Mouse (Mus musculus) intestine, embryonic 14.5 days (tissue): Measurements from ENCODE around the gene Epha4. TPM values are rescaled to one million over a fixed set of nuclear protein-coding genes. Genes with fewer than 3 reads are reported as not detected.

Source experiments
- ATAC-seq: fragments of 200-750 bp; cut with Nextera tagmentation; replicated peaks from 2 replicates; pipeline ENCODE4 v1.8.0; 2017; ENCODE audit warnings: low read depth, moderate number of reproducible peaks, moderate TSS enrichment, moderate library complexity; ENCODE audit not compliant: low FRiP score, low TSS enrichment
- DNase-seq: peaks from one replicate; pipeline ENCODE4 v3.0.0-alpha.2; 2018; ENCODE audit warnings: low spot score
- H3K27ac ChIP-seq: fragments of 300-500 bp; sonication (generic); 2 replicates; pipeline ENCODE4 v1.5.1; 2014; ENCODE audit warnings: low read depth, mild to moderate bottlenecking, control low read depth
- H3K27me3 ChIP-seq: fragments of 300-500 bp; sonication (generic); replicated peaks from 2 replicates; pipeline ENCODE4 v1.6.1; 2014; ENCODE audit warnings: low read length, control low read depth; ENCODE audit not compliant: control insufficient read depth, insufficient read depth
- H3K36me3 ChIP-seq: fragments of 300-500 bp; sonication (generic); 2 replicates; pipeline ENCODE4 v1.6.1; 2014; ENCODE audit warnings: low read length, control low read depth; ENCODE audit not compliant: control insufficient read depth, insufficient read depth
- H3K4me1 ChIP-seq: fragments of 300-500 bp; sonication (generic); replicated peaks from 2 replicates; pipeline ENCODE4 v1.6.1; 2014; ENCODE audit warnings: low read length, control low read depth, mixed read lengths; ENCODE audit not compliant: control insufficient read depth, insufficient read depth
- H3K4me2 ChIP-seq: fragments of 300-500 bp; sonication (generic); 2 replicates; pipeline ENCODE4 v1.6.1; 2014; ENCODE audit warnings: low read length
- H3K4me3 ChIP-seq: fragments of 300-500 bp; sonication (generic); 2 replicates; pipeline ENCODE4 v1.5.1; 2014; ENCODE audit warnings: low read depth, low read length, control low read depth, mixed read lengths
- H3K9ac ChIP-seq: fragments of 300-500 bp; sonication (generic); 2 replicates; pipeline ENCODE4 v1.6.1; 2014; ENCODE audit warnings: mild to moderate bottlenecking, low read length
- H3K9me3 ChIP-seq: fragments of 300-500 bp; sonication (generic); 2 replicates; pipeline ENCODE4 v1.6.1; 2016; ENCODE audit warnings: low read length, control low read depth; ENCODE audit not compliant: control insufficient read depth
- WGBS: fragments of 180-500 bp; shearing (Covaris S2); extraction: QIAGEN DNeasy Blood & Tissue Kit; methylation state at CpG from one replicate; pipeline ENCODE4 v1.1.7; 2014; 5-methylcytosine and 5-hydroxymethylcytosine counted together
- polyA plus RNA-seq: library from polyadenylated mRNA; unstranded; fragments of >200 nt; fragmentation: Nextera tagmentation; extraction: Ambion mirVana; gene quantifications from 2 replicates; pipeline ENCODE4 v1.2.1, GENCODE M21; 2014

Epha4 gene
- polyA plus RNA-seq, 1 experiment from 2014 or later: 15.4 TPM

DNA sequence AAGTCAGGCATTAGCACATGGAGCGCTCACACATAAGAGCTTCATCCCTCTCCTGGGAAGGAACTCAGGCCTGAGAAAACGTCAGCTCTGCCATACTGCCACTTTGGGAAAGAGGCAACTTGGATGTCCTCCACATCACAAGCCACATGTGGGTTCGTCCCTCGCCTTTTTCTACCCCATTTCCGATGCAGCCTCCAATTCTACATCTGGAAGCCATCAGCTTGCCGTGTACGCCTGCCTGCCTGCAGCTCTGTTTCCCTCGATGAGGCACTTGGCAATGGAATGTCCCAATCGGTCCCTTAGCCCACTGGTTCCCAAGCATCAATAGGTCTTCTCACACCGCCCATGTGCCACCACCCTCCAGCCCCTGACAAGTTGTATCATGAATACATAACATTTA, 110.4 kb downstream of the Epha4 start:
- no peak overlapping the region for H3K4me3 ChIP-seq
- H3K27me3 ChIP-seq: no peaks in the 10 kb centered on the region
- no peak overlapping the region for H3K4me2 ChIP-seq
- H3K9me3 ChIP-seq: no peaks in the 10 kb centered on the region
- ATAC-seq: no peak
- WGBS: 68% methylated on average over 10 of the region's 10 CpGs
- no peak overlapping the region for H3K27ac ChIP-seq
- no peaks in the 10 kb centered on the region for H3K36me3 ChIP-seq
- DNase-seq: no peak
- H3K4me1 ChIP-seq: no peaks in the 10 kb centered on the region
- H3K9ac ChIP-seq: no peak overlapping the region

DNA sequence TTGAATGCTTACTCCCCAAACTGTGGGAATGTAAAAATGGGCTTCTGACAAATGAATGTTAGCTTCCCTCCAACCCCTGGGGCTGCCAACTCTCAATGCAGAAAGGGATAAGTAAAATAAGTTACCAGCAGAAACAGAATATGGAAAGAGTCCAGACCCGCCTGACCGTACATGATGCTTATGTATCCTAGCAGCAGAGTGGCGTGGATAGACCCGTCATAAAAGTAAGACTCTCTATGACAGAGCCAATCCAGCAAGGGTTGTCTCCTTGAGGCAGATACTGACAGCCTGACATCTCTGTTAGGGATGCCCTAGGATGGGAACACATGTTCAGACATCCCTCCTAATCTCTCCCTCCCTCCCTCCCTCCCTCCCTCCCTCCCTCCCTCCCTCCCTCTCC, 111.9 kb downstream of the Epha4 start:
- Histone ChIP-seq H3K27ac (no peak overlapping the region), H3K9me3 (no peaks in the 10 kb centered on the region), H3K36me3 (peaks cover 7% of the 10 kb centered on the region; the same call in 1 of the 2 replicates), H3K4me2 (no peak overlapping the region), H3K27me3 (no peaks in the 10 kb centered on the region), H3K4me3 (no peak overlapping the region), H3K9ac (no peak overlapping the region), H3K4me1 (no peaks in the 10 kb centered on the region)
- DNase-seq: no peak
- WGBS: 49% methylated on average over 4 of the region's 4 CpGs
- no peak for ATAC-seq

DNA sequence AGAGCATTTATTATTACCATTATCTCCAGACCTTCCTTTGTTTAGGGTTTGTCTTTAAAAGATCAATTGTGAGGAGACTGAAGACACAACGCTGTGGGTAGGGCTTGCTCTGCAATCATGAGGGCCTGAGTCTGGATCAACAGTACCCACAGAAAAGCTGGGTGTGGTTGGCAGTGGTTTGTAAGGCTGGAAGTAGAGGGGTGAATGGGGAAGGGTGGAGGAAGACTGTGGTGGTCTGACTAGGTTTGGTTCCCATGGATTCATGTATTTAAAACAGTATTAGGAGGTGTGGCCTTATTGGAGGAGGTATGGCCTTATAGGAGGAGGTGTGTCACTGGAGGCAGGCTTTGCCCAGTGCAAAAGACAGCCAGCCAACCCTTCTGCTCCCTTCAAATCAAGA, 113.4 kb downstream of the Epha4 start:
- Histone ChIP-seq H3K36me3 (peaks cover 13% of the 10 kb centered on the region; the same call in 1 of the 2 replicates), H3K27ac (no peak overlapping the region), H3K27me3 (no peaks in the 10 kb centered on the region), H3K4me2 (no peak overlapping the region), H3K4me1 (no peaks in the 10 kb centered on the region), H3K9ac (no peak overlapping the region), H3K9me3 (no peaks in the 10 kb centered on the region), H3K4me3 (no peak overlapping the region)
- DNase-seq: no peak
- WGBS: 68% methylated on average over 1 of the region's 1 CpGs
- no peak for ATAC-seq

DNA sequence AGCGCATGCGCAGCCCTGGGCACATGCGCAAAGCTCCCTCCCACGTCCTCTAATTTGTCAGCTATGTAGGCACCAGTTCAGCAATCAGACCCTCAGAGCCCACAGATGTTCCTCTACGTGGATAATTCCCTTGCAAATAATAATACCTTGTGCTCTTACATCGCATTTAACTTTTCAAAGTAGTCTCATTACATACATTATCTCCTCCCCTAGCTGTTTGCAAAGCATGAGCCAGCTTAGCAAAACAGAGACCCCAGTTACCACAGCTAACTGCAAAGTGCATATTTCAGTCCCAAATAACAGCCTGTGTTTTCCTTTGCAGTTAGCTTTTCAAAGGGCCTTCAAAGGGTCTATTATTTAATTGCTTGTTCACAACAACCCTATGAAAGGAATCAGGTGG, 123.3 kb downstream of the Epha4 start:
- Histone ChIP-seq H3K9me3 (no peaks in the 10 kb centered on the region), H3K9ac (no peak overlapping the region), H3K27me3 (no peaks in the 10 kb centered on the region), H3K4me1 (no peaks in the 10 kb centered on the region), H3K27ac (no peak overlapping the region), H3K4me3 (no peak overlapping the region), H3K36me3 (peaks cover 13% of the 10 kb centered on the region), H3K4me2 (no peak overlapping the region)
- DNase-seq: no peak
- 91% methylated on average over 6 of the region's 6 CpGs for WGBS
- ATAC-seq: no peak

DNA sequence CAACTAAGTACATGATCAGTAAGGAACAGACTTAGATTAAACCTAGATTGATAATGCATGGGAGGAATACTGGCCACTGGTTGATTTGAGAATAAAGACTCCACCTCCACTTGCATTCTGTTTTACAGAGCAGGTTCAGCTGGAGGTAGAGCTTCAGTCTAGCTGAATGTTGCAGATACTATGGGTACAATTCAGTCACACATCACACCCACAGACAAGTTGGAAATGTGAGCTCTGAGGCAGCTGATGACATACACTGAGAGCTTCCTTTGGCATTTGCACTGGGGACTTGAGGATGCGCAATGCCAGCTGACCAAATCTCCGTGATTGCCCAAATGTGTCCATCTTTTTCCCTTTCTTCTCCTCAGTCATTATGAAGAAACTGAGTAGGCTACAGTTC, 125.8 kb downstream of the Epha4 start:
- Histone ChIP-seq H3K9ac (no peak overlapping the region), H3K4me3 (no peak overlapping the region), H3K9me3 (no peaks in the 10 kb centered on the region), H3K4me1 (no peaks in the 10 kb centered on the region), H3K36me3 (peaks cover 20% of the 10 kb centered on the region), H3K27me3 (no peaks in the 10 kb centered on the region), H3K4me2 (no peak overlapping the region), H3K27ac (no peak overlapping the region)
- ATAC-seq (no peak), DNase-seq (no peak)
- WGBS: 91% methylated on average over 2 of the region's 2 CpGs

DNA sequence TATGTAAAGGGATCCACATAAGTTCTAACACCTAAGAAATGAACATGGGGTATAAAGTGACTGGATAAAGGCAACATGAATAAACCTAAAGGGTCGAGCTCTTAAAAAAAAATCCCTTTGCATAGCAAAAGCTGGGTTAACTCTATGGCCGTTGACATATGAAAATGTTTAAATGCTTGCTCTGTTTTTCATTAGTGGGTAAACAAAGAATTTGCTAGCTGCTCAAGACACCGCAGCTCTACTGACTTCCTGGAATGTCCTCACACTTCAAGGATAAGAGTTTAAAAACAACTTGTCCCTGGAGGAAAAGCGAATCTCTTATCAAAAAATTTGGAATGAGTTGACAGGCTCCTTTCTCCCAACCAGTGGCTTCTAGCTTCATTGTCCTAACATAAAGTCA, 126.3 kb downstream of the Epha4 start:
- Histone ChIP-seq H3K9me3 (no peaks in the 10 kb centered on the region), H3K9ac (no peak overlapping the region), H3K4me1 (no peaks in the 10 kb centered on the region), H3K36me3 (peaks cover 20% of the 10 kb centered on the region), H3K4me2 (no peak overlapping the region), H3K27ac (no peak overlapping the region), H3K4me3 (no peak overlapping the region), H3K27me3 (no peaks in the 10 kb centered on the region)
- ATAC-seq (no peak), DNase-seq (no peak)
- 69% methylated on average over 4 of the region's 4 CpGs for WGBS

DNA sequence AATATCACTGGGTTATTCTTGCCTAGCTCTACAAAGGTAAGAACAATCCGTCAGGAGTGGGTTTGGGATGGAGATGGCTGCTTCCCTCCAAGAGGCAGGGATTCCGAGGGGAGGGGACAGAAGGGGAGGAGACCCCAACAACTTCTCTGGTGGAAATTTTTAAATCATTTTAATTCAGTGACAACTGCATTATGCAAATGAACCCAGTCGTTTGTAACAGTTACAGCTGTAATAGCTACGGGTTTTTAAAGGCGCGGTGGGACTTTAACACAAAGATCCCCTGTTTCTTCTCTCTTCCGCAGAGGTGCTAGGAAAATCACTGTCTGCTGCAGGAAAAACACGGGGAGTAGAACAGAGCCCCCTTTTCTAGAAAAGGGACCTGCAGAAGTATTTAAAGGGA, 129.3 kb downstream of the Epha4 start:
- no peak overlapping the region for H3K4me2 ChIP-seq
- no peak for DNase-seq
- peaks cover 24% of the 10 kb centered on the region for H3K36me3 ChIP-seq
- H3K4me3 ChIP-seq: no peak overlapping the region
- H3K27ac ChIP-seq: no peak overlapping the region
- WGBS: 80% methylated on average over 8 of the region's 8 CpGs
- ATAC-seq: no peak
- no peaks in the 10 kb centered on the region for H3K9me3 ChIP-seq
- H3K9ac ChIP-seq: no peak overlapping the region
- no peaks in the 10 kb centered on the region for H3K4me1 ChIP-seq
- H3K27me3 ChIP-seq: no peaks in the 10 kb centered on the region

DNA sequence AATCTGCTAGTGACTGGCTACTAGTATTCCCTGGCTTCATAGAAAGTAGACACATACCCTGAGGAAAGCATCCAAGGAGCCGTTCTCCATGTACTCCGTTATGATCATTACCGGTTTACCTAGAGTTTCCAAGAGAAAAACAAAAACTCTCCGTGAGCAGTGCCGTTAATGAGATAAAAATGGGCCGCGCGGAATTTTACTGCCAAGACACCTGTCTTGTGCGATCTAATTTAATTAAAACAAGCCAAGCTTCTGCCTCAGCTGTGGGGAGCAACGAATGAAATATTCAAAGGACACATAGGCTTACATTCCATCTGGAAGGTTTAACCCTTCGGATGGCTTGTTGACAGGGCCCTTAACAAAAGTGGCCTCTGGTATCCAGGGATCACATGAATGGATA, 131.4 kb downstream of the Epha4 start:
- 88% methylated on average over 11 of the region's 11 CpGs for WGBS
- ATAC-seq: no peak
- H3K4me1 ChIP-seq: no peaks in the 10 kb centered on the region
- no peaks in the 10 kb centered on the region for H3K9me3 ChIP-seq
- no peak overlapping the region for H3K4me2 ChIP-seq
- peaks cover 29% of the 10 kb centered on the region for H3K36me3 ChIP-seq
- no peak for DNase-seq
- no peak overlapping the region for H3K9ac ChIP-seq
- H3K27ac ChIP-seq: no peak overlapping the region
- H3K4me3 ChIP-seq: no peak overlapping the region
- no peaks in the 10 kb centered on the region for H3K27me3 ChIP-seq

DNA sequence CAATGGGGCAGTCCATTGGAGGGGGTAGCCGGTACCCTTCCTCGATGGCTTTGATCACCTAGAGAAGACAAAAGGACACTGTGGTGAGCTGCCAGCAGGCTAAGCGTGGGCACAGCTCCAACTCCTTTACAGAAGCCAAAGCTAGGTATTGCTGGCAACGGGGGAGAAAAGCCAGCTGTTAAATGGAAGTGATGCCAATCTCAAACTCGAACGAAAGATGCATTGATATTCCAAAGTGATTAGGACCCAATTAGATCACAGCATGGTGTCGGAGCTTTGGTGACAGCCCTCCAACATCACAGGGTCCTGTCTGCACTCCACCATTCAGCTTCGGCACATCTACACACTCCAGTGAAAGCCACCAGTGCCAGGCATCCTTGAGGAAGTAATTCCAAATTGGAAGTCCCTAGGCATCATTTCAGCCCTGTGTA, 137.3 kb downstream of the Epha4 start:
- Histone ChIP-seq H3K9me3 (no peaks in the 10 kb centered on the region), H3K27me3 (no peaks in the 10 kb centered on the region), H3K9ac (no peak overlapping the region), H3K4me3 (no peak overlapping the region), H3K36me3 (peaks cover 30% of the 10 kb centered on the region), H3K4me2 (no peak overlapping the region), H3K4me1 (no peaks in the 10 kb centered on the region), H3K27ac (no peak overlapping the region)
- DNase-seq: no peak
- WGBS: 91% methylated on average over 8 of the region's 8 CpGs
- no peak for ATAC-seq
